Mouse (Mus musculus): ENCODE data around the gene Dgkd.
A peak's percentile ranks its signal among the peaks of the same experiment; 100 is the strongest.

Gene Dgkd

GRCm38 (mm10) chr1:87935095-87935494 is 82.0 kb downstream of the Dgkd start:
- peak in 1 of 2 experiments; percentile 33 for DNase-seq (ENCODE audit: low spot score in 2 of 2)

- no peak for DNase-seq (ENCODE audit: low spot score in 2 of 2)
Measured at GRCm38 (mm10) chr1:87935546-87935945, 82.5 kb downstream of the Dgkd start.

GRCm38 (mm10) chr1:87936075-87936474 is 83.0 kb downstream of the Dgkd start:
- no peak for DNase-seq (ENCODE audit: low spot score in 2 of 2)

GRCm38 (mm10) chr1:87936516-87936915 is 83.4 kb downstream of the Dgkd start:
- no peak for DNase-seq (ENCODE audit: low spot score in 2 of 2)

- DNase-seq (ENCODE audit: low spot score in 2 of 2), result no peak
Measured at GRCm38 (mm10) chr1:87941765-87942164, 88.7 kb downstream of the Dgkd start.

GRCm38 (mm10) chr1:87947681-87948091 is 94.6 kb downstream of the Dgkd start:
- DNase-seq (ENCODE audit: low spot score in 2 of 2), result no peak

GRCm38 (mm10) chr1:87951641-87952040 is 98.6 kb downstream of the Dgkd start:
- no peak for DNase-seq (ENCODE audit: low spot score in 2 of 2)

GRCm38 (mm10) chr1:87953073-87953472 is 100.0 kb downstream of the Dgkd start:
- DNase-seq (ENCODE audit: low spot score in 2 of 2), result no peak

- DNase-seq (ENCODE audit: low spot score in 2 of 2), result no peak
Measured at GRCm38 (mm10) chr1:87958931-87959330, 105.8 kb downstream of the Dgkd start.

- no peak for DNase-seq (ENCODE audit: low spot score in 2 of 2)
Measured at GRCm38 (mm10) chr1:87959532-87959931, 106.4 kb downstream of the Dgkd start.

- no peak for DNase-seq (ENCODE audit: low spot score in 2 of 2)
Measured at GRCm38 (mm10) chr1:87959998-87960431, 106.9 kb downstream of the Dgkd start.

- no peak for DNase-seq (ENCODE audit: low spot score in 2 of 2)
Measured at GRCm38 (mm10) chr1:87960752-87961151, 107.7 kb downstream of the Dgkd start.

- DNase-seq (ENCODE audit: low spot score in 2 of 2), result no peak
Measured at GRCm38 (mm10) chr1:87961459-87962167, 108.5 kb downstream of the Dgkd start.

- no peak for DNase-seq (ENCODE audit: low spot score in 2 of 2)
Measured at GRCm38 (mm10) chr1:87970381-87970780, 117.3 kb downstream of the Dgkd start.

- DNase-seq (ENCODE audit: low spot score in 2 of 2), result no peak
Measured at GRCm38 (mm10) chr1:87982291-87982690, 129.2 kb downstream of the Dgkd start.

- DNase-seq (ENCODE audit: low spot score in 2 of 2), result no peak
Measured at GRCm38 (mm10) chr1:87992716-87993115, 139.6 kb downstream of the Dgkd start.

Measured in natural killer cell, adult 2 months (primary cell).